Mouse (Mus musculus) hindbrain, embryonic 12.5 days (tissue): ENCODE data around the gene Ugcg. TPM values are rescaled to one million over a fixed set of nuclear protein-coding genes. Genes with fewer than 3 reads are reported as not detected.

Source experiments
- ATAC-seq: fragments of 200-750 bp; cut with Nextera tagmentation; 2 replicates; pipeline ENCODE4 v1.8.0; 2017; ENCODE audit warnings: moderate TSS enrichment; ENCODE audit not compliant: low FRiP score
- H3K27ac ChIP-seq: fragments of 300-500 bp; sonication (generic); 2 replicates; pipeline ENCODE4 v1.5.1; 2016; ENCODE audit warnings: mild to moderate bottlenecking
- H3K27me3 ChIP-seq: fragments of 300-500 bp; sonication (generic); 2 replicates; pipeline ENCODE4 v1.6.1; 2016; ENCODE audit warnings: mild to moderate bottlenecking
- H3K36me3 ChIP-seq: fragments of 300-500 bp; sonication (generic); 2 replicates; pipeline ENCODE4 v1.6.1; 2016; ENCODE audit warnings: mild to moderate bottlenecking
- H3K4me1 ChIP-seq: fragments of 300-500 bp; sonication (generic); 2 replicates; pipeline ENCODE4 v1.6.1; 2016
- H3K4me2 ChIP-seq: fragments of 300-500 bp; sonication (generic); replicated peaks from 2 replicates; pipeline ENCODE4 v1.6.1; 2016; ENCODE audit warnings: mild to moderate bottlenecking
- H3K4me3 ChIP-seq: fragments of 300-500 bp; sonication (generic); 2 replicates; pipeline ENCODE4 v1.5.1; 2016; ENCODE audit warnings: mild to moderate bottlenecking
- H3K9ac ChIP-seq: fragments of 300-500 bp; sonication (generic); 2 replicates; pipeline ENCODE4 v1.6.1; 2016; ENCODE audit warnings: mild to moderate bottlenecking, moderate library complexity
- H3K9me3 ChIP-seq: fragments of 300-500 bp; sonication (generic); replicated peaks from 2 replicates; pipeline ENCODE4 v1.6.1; 2016; ENCODE audit warnings: mild to moderate bottlenecking
- WGBS: fragments of 180-500 bp; shearing (Covaris S2); methylation state at CpG from one replicate; pipeline ENCODE4 v1.1.7; 2016; 5-methylcytosine and 5-hydroxymethylcytosine counted together
- polyA plus RNA-seq: library from polyadenylated mRNA; unstranded; fragments of >200 nt; fragmentation: Nextera tagmentation; extraction: Ambion mirVana; gene quantifications from 2 replicates; pipeline ENCODE4 v1.2.1, GENCODE M21; 2016

Ugcg gene
- polyA plus RNA-seq, 1 experiment from 2014 or later = 17.9 TPM

GRCm38 (mm10) chr4:59238641-59239311 is 49.7 kb downstream of the Ugcg start:
- 72% methylated on average over 9 of the region's 9 CpGs for WGBS
- Histone ChIP-seq H3K36me3 (no peaks in the 10 kb centered on the region), H3K4me2 (no peak overlapping the region), H3K9ac (no peak overlapping the region), H3K27ac (no peak overlapping the region), H3K4me3 (no peak overlapping the region), H3K9me3 (no peaks in the 10 kb centered on the region), H3K4me1 (no peaks in the 10 kb centered on the region), H3K27me3 (no peaks in the 10 kb centered on the region)
- ATAC-seq = no peak

GRCm38 (mm10) chr4:59239312-59239728 is 50.3 kb downstream of the Ugcg start:
- Histone ChIP-seq H3K4me1 (no peaks in the 10 kb centered on the region), H3K27ac (no peak overlapping the region), H3K9me3 (no peaks in the 10 kb centered on the region), H3K4me2 (no peak overlapping the region), H3K4me3 (no peak overlapping the region), H3K9ac (no peak overlapping the region), H3K27me3 (no peaks in the 10 kb centered on the region), H3K36me3 (no peaks in the 10 kb centered on the region)
- no peak for ATAC-seq
- 51% methylated on average over 9 of the region's 9 CpGs for WGBS

- Histone ChIP-seq H3K9me3 (no peaks in the 10 kb centered on the region), H3K27ac (no peak overlapping the region), H3K4me2 (no peak overlapping the region), H3K36me3 (no peaks in the 10 kb centered on the region), H3K4me1 (no peaks in the 10 kb centered on the region), H3K4me3 (no peak overlapping the region), H3K9ac (no peak overlapping the region), H3K27me3 (no peaks in the 10 kb centered on the region)
- no peak for ATAC-seq
- 93% methylated on average over 9 of the region's 9 CpGs for WGBS
Measured at GRCm38 (mm10) chr4:59240160-59240559, 51.1 kb downstream of the Ugcg start.

GRCm38 (mm10) chr4:59241096-59241495 is 52.0 kb downstream of the Ugcg start:
- H3K9ac ChIP-seq = no peak overlapping the region
- no peaks in the 10 kb centered on the region for H3K9me3 ChIP-seq
- WGBS = 95% methylated on average over 4 of the region's 4 CpGs

GRCm38 (mm10) chr4:59242221-59242620 is 53.2 kb downstream of the Ugcg start:
- Histone ChIP-seq H3K4me3 (no peak overlapping the region), H3K27me3 (no peaks in the 10 kb centered on the region), H3K27ac (no peak overlapping the region), H3K9ac (no peak overlapping the region), H3K4me1 (no peaks in the 10 kb centered on the region), H3K4me2 (no peak overlapping the region), H3K36me3 (no peaks in the 10 kb centered on the region), H3K9me3 (no peaks in the 10 kb centered on the region)
- no peak for ATAC-seq
- 92% methylated on average over 3 of the region's 3 CpGs for whole genome bisulfite sequencing

More at GRCm38 (mm10) chr4:59241096-59241495, 52.0 kb downstream of the Ugcg start:
- Histone ChIP-seq H3K4me1 (no peaks in the 10 kb centered on the region), H3K4me3 (no peak overlapping the region), H3K27ac (no peak overlapping the region), H3K27me3 (no peaks in the 10 kb centered on the region), H3K36me3 (no peaks in the 10 kb centered on the region), H3K4me2 (no peak overlapping the region)
- no peak for ATAC-seq

- WGBS = 84% methylated on average over 7 of the region's 7 CpGs
- Histone ChIP-seq H3K9me3 (no peaks in the 10 kb centered on the region), H3K27ac (no peak overlapping the region)
Measured at GRCm38 (mm10) chr4:59243802-59244493, 54.9 kb downstream of the Ugcg start.

GRCm38 (mm10) chr4:59244791-59245555 is 55.9 kb downstream of the Ugcg start:
- H3K4me1 ChIP-seq = no peaks in the 10 kb centered on the region
- no peaks in the 10 kb centered on the region for H3K36me3 ChIP-seq
- no peak for ATAC-seq
- no peaks in the 10 kb centered on the region for H3K27me3 ChIP-seq
- WGBS = 82% methylated on average over 7 of the region's 7 CpGs
- no peak overlapping the region for H3K4me3 ChIP-seq
- H3K9me3 ChIP-seq = no peaks in the 10 kb centered on the region
- no peak overlapping the region for H3K27ac ChIP-seq
- H3K4me2 ChIP-seq = no peak overlapping the region
- no peak overlapping the region for H3K9ac ChIP-seq

More at GRCm38 (mm10) chr4:59243802-59244493, 54.9 kb downstream of the Ugcg start:
- ATAC-seq = no peak
- Histone ChIP-seq H3K4me1 (no peaks in the 10 kb centered on the region), H3K4me2 (no peak overlapping the region), H3K9ac (no peak overlapping the region), H3K36me3 (no peaks in the 10 kb centered on the region), H3K4me3 (no peak overlapping the region), H3K27me3 (no peaks in the 10 kb centered on the region)

- H3K4me1 ChIP-seq = no peaks in the 10 kb centered on the region
- no peak overlapping the region for H3K27ac ChIP-seq
- whole genome bisulfite sequencing = 91% methylated on average over 4 of the region's 4 CpGs
- no peak for ATAC-seq
- no peak overlapping the region for H3K9ac ChIP-seq
- no peaks in the 10 kb centered on the region for H3K36me3 ChIP-seq
- H3K4me3 ChIP-seq = no peak overlapping the region
- H3K27me3 ChIP-seq = no peaks in the 10 kb centered on the region
- no peaks in the 10 kb centered on the region for H3K9me3 ChIP-seq
- H3K4me2 ChIP-seq = no peak overlapping the region
Measured at GRCm38 (mm10) chr4:59245776-59246175, 56.7 kb downstream of the Ugcg start.

- no peak overlapping the region for H3K4me2 ChIP-seq
- 70% methylated on average over 1 of the region's 1 CpGs for WGBS
- H3K9me3 ChIP-seq = no peaks in the 10 kb centered on the region
- no peak for ATAC-seq
- H3K27ac ChIP-seq = no peak overlapping the region
- no peak overlapping the region for H3K9ac ChIP-seq
- no peaks in the 10 kb centered on the region for H3K27me3 ChIP-seq
- H3K4me1 ChIP-seq = no peaks in the 10 kb centered on the region
- H3K4me3 ChIP-seq = no peak overlapping the region
- no peaks in the 10 kb centered on the region for H3K36me3 ChIP-seq
Measured at GRCm38 (mm10) chr4:59247545-59247944, 58.5 kb downstream of the Ugcg start.

GRCm38 (mm10) chr4:59248035-59248434 is 59.0 kb downstream of the Ugcg start:
- Histone ChIP-seq H3K4me1 (no peaks in the 10 kb centered on the region), H3K27ac (no peak overlapping the region), H3K27me3 (no peaks in the 10 kb centered on the region), H3K4me3 (no peak overlapping the region), H3K4me2 (no peak overlapping the region), H3K9me3 (no peaks in the 10 kb centered on the region), H3K36me3 (no peaks in the 10 kb centered on the region), H3K9ac (no peak overlapping the region)
- ATAC-seq = no peak

- Histone ChIP-seq H3K4me3 (no peak overlapping the region), H3K9ac (no peak overlapping the region), H3K4me1 (no peaks in the 10 kb centered on the region), H3K36me3 (no peaks in the 10 kb centered on the region), H3K27me3 (no peaks in the 10 kb centered on the region), H3K27ac (no peak overlapping the region), H3K4me2 (no peak overlapping the region), H3K9me3 (no peaks in the 10 kb centered on the region)
- 81% methylated on average over 6 of the region's 6 CpGs for WGBS
- ATAC-seq = no peak
Measured at GRCm38 (mm10) chr4:59252386-59253054, 63.5 kb downstream of the Ugcg start.

- H3K4me2 ChIP-seq = no peak overlapping the region
- H3K4me1 ChIP-seq = no peaks in the 10 kb centered on the region
- ATAC-seq = no peak
- H3K4me3 ChIP-seq = no peak overlapping the region
- 91% methylated on average over 5 of the region's 5 CpGs for WGBS
- no peaks in the 10 kb centered on the region for H3K27me3 ChIP-seq
- H3K9ac ChIP-seq = no peak overlapping the region
- H3K9me3 ChIP-seq = no peaks in the 10 kb centered on the region
- no peak overlapping the region for H3K27ac ChIP-seq
- H3K36me3 ChIP-seq = no peaks in the 10 kb centered on the region
Measured at GRCm38 (mm10) chr4:59253055-59253434, 64.0 kb downstream of the Ugcg start.
